Mouse (Mus musculus) hindbrain, embryonic 14.5 days (tissue): ENCODE results near the gene Sdc4. TPM values are rescaled to one million over a fixed set of nuclear protein-coding genes. Genes with fewer than 3 reads are reported as not detected.

Source experiments
- ATAC-seq: fragments of 200-750 bp; cut with Nextera tagmentation; 2 replicates; pipeline ENCODE4 v1.8.0; 2017; ENCODE audit warnings: moderate number of reproducible peaks, mild to moderate bottlenecking, moderate TSS enrichment, moderate library complexity; ENCODE audit not compliant: low FRiP score
- DNase-seq: peaks from one replicate; pipeline ENCODE4 v3.0.0-alpha.2; 2015; ENCODE audit warnings: low spot score
- H3K27ac ChIP-seq: fragments of 300-500 bp; sonication (generic); 2 replicates; pipeline ENCODE4 v1.5.1; 2014; ENCODE audit warnings: mild to moderate bottlenecking, moderate library complexity
- H3K27me3 ChIP-seq: fragments of 300-500 bp; sonication (generic); 2 replicates; pipeline ENCODE4 v1.6.1; 2014; ENCODE audit warnings: mild to moderate bottlenecking, low read length, mixed read lengths; ENCODE audit not compliant: control insufficient read depth, insufficient read depth
- H3K36me3 ChIP-seq: fragments of 300-500 bp; sonication (generic); replicated peaks from 2 replicates; pipeline ENCODE4 v1.6.1; 2014; ENCODE audit not compliant: control insufficient read depth, insufficient read depth
- H3K4me1 ChIP-seq: fragments of 300-500 bp; sonication (generic); replicated peaks from 2 replicates; pipeline ENCODE4 v1.6.1; 2014; ENCODE audit warnings: antibody characterized with exemption, low read length, mixed read lengths; ENCODE audit not compliant: control insufficient read depth, insufficient read depth
- H3K4me2 ChIP-seq: fragments of 300-500 bp; sonication (generic); replicated peaks from 2 replicates; pipeline ENCODE4 v1.6.1; 2014; ENCODE audit warnings: mild to moderate bottlenecking, moderate library complexity
- H3K4me3 ChIP-seq: fragments of 300-500 bp; sonication (generic); replicated peaks from 2 replicates; pipeline ENCODE4 v1.5.1; 2014; ENCODE audit warnings: mild to moderate bottlenecking, low read length
- H3K9ac ChIP-seq: fragments of 300-500 bp; sonication (generic); 2 replicates; pipeline ENCODE4 v1.6.1; 2014
- H3K9me3 ChIP-seq: fragments of 300-500 bp; sonication (generic); 2 replicates; pipeline ENCODE4 v1.6.1; 2016; ENCODE audit warnings: low read length; ENCODE audit not compliant: control insufficient read depth
- WGBS: fragments of 180-500 bp; shearing (Covaris S2); extraction: QIAGEN DNeasy Blood & Tissue Kit; methylation state at CpG from one replicate; pipeline ENCODE4 v1.1.7; 2014; 5-methylcytosine and 5-hydroxymethylcytosine counted together
- polyA plus RNA-seq: library from polyadenylated mRNA; unstranded; fragments of >200 nt; fragmentation: Nextera tagmentation; extraction: Ambion mirVana; gene quantifications from 2 replicates; pipeline ENCODE4 v1.2.1, GENCODE M21; 2014

Gene Sdc4
- polyA plus RNA-seq, 1 experiment from 2014 or later, result 9.3 TPM

- H3K27me3 ChIP-seq, result no peaks in the 10 kb centered on the region
- H3K27ac ChIP-seq, result no peak overlapping the region
- WGBS, result 56% methylated on average over 5 of the region's 5 CpGs
- no peaks in the 10 kb centered on the region for H3K9me3 ChIP-seq
- no peak overlapping the region for H3K4me3 ChIP-seq
- H3K4me2 ChIP-seq, result no peak overlapping the region
- H3K9ac ChIP-seq, result no peak overlapping the region
- DNase-seq (no peak), ATAC-seq (no peak)
- no peaks in the 10 kb centered on the region for H3K36me3 ChIP-seq
- no peaks in the 10 kb centered on the region for H3K4me1 ChIP-seq
These were observed 8.2 kb downstream of the Sdc4 start for GRCm38 (mm10) chr2:164435216-164436090.

- Histone ChIP-seq H3K27ac (no peak overlapping the region), H3K9ac (no peak overlapping the region), H3K36me3 (no peaks in the 10 kb centered on the region), H3K27me3 (no peaks in the 10 kb centered on the region), H3K4me3 (no peak overlapping the region), H3K4me1 (no peaks in the 10 kb centered on the region), H3K9me3 (no peaks in the 10 kb centered on the region), H3K4me2 (no peak overlapping the region)
- WGBS, result 78% methylated on average over 3 of the region's 3 CpGs
- DNase-seq, result no peak
- ATAC-seq, result no peak
These were observed 9.0 kb downstream of the Sdc4 start for GRCm38 (mm10) chr2:164434681-164435080.

- no peak overlapping the region for H3K9ac ChIP-seq
- no peaks in the 10 kb centered on the region for H3K36me3 ChIP-seq
- no peak for DNase-seq
- WGBS, result 88% methylated on average over 9 of the region's 9 CpGs
- H3K4me2 ChIP-seq, result no peak overlapping the region
- H3K4me1 ChIP-seq, result no peaks in the 10 kb centered on the region
- H3K4me3 ChIP-seq, result no peak overlapping the region
- H3K9me3 ChIP-seq, result no peaks in the 10 kb centered on the region
- H3K27ac ChIP-seq, result no peak overlapping the region
- H3K27me3 ChIP-seq, result no peaks in the 10 kb centered on the region
- ATAC-seq, result no peak
These were observed 10.3 kb downstream of the Sdc4 start for GRCm38 (mm10) chr2:164433278-164433895.

GRCm38 (mm10) chr2:164432541-164433191 lies 11.0 kb downstream of the Sdc4 start:
- H3K4me1 ChIP-seq, result no peaks in the 10 kb centered on the region
- H3K9me3 ChIP-seq, result no peaks in the 10 kb centered on the region
- H3K9ac ChIP-seq, result no peak overlapping the region
- no peak overlapping the region for H3K27ac ChIP-seq
- no peaks in the 10 kb centered on the region for H3K36me3 ChIP-seq
- H3K4me2 ChIP-seq, result no peak overlapping the region
- no peak overlapping the region for H3K4me3 ChIP-seq
- no peak for DNase-seq
- no peak for ATAC-seq
- H3K27me3 ChIP-seq, result no peaks in the 10 kb centered on the region
- WGBS, result 32% methylated on average over 22 of the region's 22 CpGs

GRCm38 (mm10) chr2:164431676-164432465 lies 11.8 kb downstream of the Sdc4 start:
- H3K9me3 ChIP-seq, result no peaks in the 10 kb centered on the region
- H3K36me3 ChIP-seq, result no peaks in the 10 kb centered on the region
- no peak overlapping the region for H3K27ac ChIP-seq
- ATAC-seq (no peak), DNase-seq (no peak)
- H3K4me3 ChIP-seq, result no peak overlapping the region
- no peak overlapping the region for H3K4me2 ChIP-seq
- no peaks in the 10 kb centered on the region for H3K27me3 ChIP-seq
- H3K9ac ChIP-seq, result no peak overlapping the region
- no peaks in the 10 kb centered on the region for H3K4me1 ChIP-seq
- WGBS, result 66% methylated on average over 9 of the region's 9 CpGs

- H3K36me3 ChIP-seq, result no peaks in the 10 kb centered on the region
- H3K4me1 ChIP-seq, result no peaks in the 10 kb centered on the region
- H3K27me3 ChIP-seq, result no peaks in the 10 kb centered on the region
- no peaks in the 10 kb centered on the region for H3K9me3 ChIP-seq
- WGBS, result 22% methylated on average over 7 of the region's 7 CpGs
- DNase-seq, result no peak
- ATAC-seq, result no peak
- H3K9ac ChIP-seq, result no peak overlapping the region
- no peak overlapping the region for H3K4me3 ChIP-seq
- no peak overlapping the region for H3K4me2 ChIP-seq
- no peak overlapping the region for H3K27ac ChIP-seq
These were observed 13.0 kb downstream of the Sdc4 start for GRCm38 (mm10) chr2:164430697-164431096.

- Histone ChIP-seq H3K9me3 (no peaks in the 10 kb centered on the region), H3K27me3 (no peaks in the 10 kb centered on the region), H3K4me1 (no peaks in the 10 kb centered on the region), H3K4me3 (no peak overlapping the region), H3K27ac (no peak overlapping the region), H3K4me2 (no peak overlapping the region), H3K9ac (no peak overlapping the region), H3K36me3 (no peaks in the 10 kb centered on the region)
- no peak for DNase-seq
- ATAC-seq, result no peak
- 48% methylated on average over 15 of the region's 15 CpGs for WGBS
These were observed 13.6 kb downstream of the Sdc4 start for GRCm38 (mm10) chr2:164429881-164430615.

- no peak for ATAC-seq
- WGBS, result 48% methylated on average over 5 of the region's 5 CpGs
These were observed 15.2 kb downstream of the Sdc4 start for GRCm38 (mm10) chr2:164428451-164428850.

More at GRCm38 (mm10) chr2:164428451-164428850, 15.2 kb downstream of the Sdc4 start:
- Histone ChIP-seq H3K4me2 (no peak overlapping the region), H3K27ac (no peak overlapping the region), H3K27me3 (no peaks in the 10 kb centered on the region), H3K4me1 (no peaks in the 10 kb centered on the region), H3K9me3 (no peaks in the 10 kb centered on the region), H3K4me3 (no peak overlapping the region), H3K9ac (no peak overlapping the region), H3K36me3 (no peaks in the 10 kb centered on the region)
- DNase-seq, result no peak
